Mouse (Mus musculus): ENCODE measurements around the gene Bhlhe40. TPM values are rescaled to one million over a fixed set of nuclear protein-coding genes. Genes with fewer than 3 reads are reported as not detected.

Bhlhe40 gene
- polyA plus RNA-seq, 1 experiment from 2014 or later, result 3.0 TPM

DNA sequence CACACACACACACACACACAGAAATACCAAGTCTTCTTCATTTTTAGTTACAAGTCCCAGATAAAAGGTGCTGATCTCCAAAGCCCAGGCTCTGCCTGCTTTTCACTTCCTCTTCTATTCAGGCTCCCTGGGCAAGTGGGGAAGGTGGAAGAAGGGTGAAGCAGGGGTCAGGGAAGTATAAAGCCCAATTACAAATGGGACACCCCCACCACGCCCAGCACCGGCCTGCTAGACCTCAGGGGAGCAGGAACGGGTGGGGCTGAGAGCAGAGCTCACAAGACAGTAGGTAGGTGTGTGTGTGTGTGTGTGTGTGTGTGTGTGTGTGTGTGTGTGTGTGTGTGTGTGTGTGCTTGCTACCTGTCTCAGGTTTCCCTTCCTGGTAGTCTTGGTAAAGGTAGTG, 42.2 kb downstream of the Bhlhe40 start:
- 52% methylated on average over 3 of the region's 3 CpGs for WGBS
- no peak for ATAC-seq (ENCODE audit: low FRiP score)
- H3K27ac ChIP-seq (ENCODE audit: low read depth, low read length), result no peak overlapping the region
- H3K4me1 ChIP-seq (replicated peaks; ENCODE audit: control insufficient read depth, insufficient read depth, low read length), result peaks cover 9% of the 10 kb centered on the region
- H3K36me3 ChIP-seq (ENCODE audit: control insufficient read depth, insufficient read depth, low read length), result no peaks in the 10 kb centered on the region
- H3K27me3 ChIP-seq (ENCODE audit: control insufficient read depth, insufficient read depth, low read length), result no peaks in the 10 kb centered on the region
- no peak overlapping the region for H3K9ac ChIP-seq (ENCODE audit: low read depth, low read length)
- H3K4me3 ChIP-seq (ENCODE audit: low read depth, low read length), result no peak overlapping the region
- DNase-seq (ENCODE audit: low spot score), result no peak
- no peak overlapping the region for H3K4me2 ChIP-seq (replicated peaks; ENCODE audit: low read depth, low read length)
- H3K9me3 ChIP-seq (ENCODE audit: control insufficient read depth, low read length), result no peaks in the 10 kb centered on the region

DNA sequence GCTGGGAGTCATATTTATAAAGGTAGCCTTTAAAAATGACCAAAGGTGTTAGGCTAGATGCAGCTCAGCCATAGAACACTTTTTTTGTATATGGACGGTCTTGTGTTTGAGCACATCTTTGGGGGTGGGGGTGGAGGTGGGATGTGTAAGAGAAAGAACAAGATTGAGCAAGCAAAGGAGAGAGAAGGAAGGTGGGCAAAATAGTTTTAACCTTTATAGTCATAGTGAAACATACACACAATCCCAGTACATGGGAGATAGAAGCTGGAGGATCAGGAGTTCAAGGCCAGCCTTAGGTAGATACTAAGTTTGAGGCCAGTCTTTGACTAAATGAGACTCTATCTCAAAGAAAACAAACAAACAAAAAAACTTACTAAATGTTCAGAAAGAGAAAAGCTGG, 42.7 kb downstream of the Bhlhe40 start:
- no peak overlapping the region for H3K4me3 ChIP-seq (ENCODE audit: low read depth, low read length)
- WGBS, result 90% methylated on average over 1 of the region's 1 CpGs
- no peak overlapping the region for H3K9ac ChIP-seq (ENCODE audit: low read depth, low read length)
- H3K27ac ChIP-seq (ENCODE audit: low read depth, low read length), result no peak overlapping the region
- H3K4me1 ChIP-seq (replicated peaks; ENCODE audit: control insufficient read depth, insufficient read depth, low read length), result peaks cover 9% of the 10 kb centered on the region
- no peak for ATAC-seq (ENCODE audit: low FRiP score)
- no peak overlapping the region for H3K4me2 ChIP-seq (replicated peaks; ENCODE audit: low read depth, low read length)
- H3K36me3 ChIP-seq (ENCODE audit: control insufficient read depth, insufficient read depth, low read length), result no peaks in the 10 kb centered on the region
- no peak for DNase-seq (ENCODE audit: low spot score)
- no peaks in the 10 kb centered on the region for H3K27me3 ChIP-seq (ENCODE audit: control insufficient read depth, insufficient read depth, low read length)
- H3K9me3 ChIP-seq (ENCODE audit: control insufficient read depth, low read length), result no peaks in the 10 kb centered on the region

DNA sequence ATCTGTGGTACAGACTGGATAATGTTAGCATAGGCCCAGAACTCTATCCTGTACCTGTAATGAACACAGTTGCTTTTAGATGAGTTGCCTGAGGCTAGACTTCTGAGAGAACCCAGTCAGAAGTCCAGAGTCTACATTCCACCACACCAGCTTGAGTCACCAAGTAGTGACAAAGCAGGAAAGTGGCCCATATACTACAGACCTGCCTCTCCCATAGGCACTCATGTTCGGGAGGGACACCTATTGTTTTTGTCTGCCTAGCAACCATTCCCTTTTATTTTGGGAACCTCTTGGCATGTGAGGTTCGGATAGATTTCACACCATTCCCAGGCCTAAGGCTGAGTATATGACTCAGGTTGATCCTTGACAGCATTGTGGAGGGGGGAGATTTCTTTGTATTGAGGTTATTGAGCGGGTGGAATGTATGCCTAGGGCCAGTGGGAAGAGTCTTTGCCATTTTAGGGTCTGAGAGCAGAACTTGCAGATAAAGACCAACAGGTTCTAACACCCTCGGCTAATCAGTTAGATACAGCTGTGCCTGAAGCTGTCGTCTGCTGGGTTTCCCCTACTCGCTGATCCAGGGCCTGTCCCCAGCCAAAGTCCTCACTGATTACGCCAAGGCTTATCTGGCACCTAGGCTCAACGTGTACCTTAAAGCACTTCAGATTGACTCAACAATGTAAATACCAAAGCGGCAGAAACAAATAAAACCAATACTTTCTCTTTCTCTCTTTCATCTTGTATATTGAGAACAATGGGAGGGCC, 44.1 kb downstream of the Bhlhe40 start:
- H3K4me2 ChIP-seq (replicated peaks; ENCODE audit: low read depth, low read length), result no peak overlapping the region
- ATAC-seq (ENCODE audit: low FRiP score) (no peak), DNase-seq (ENCODE audit: low spot score) (no peak)
- H3K9me3 ChIP-seq (ENCODE audit: control insufficient read depth, low read length), result no peaks in the 10 kb centered on the region
- no peaks in the 10 kb centered on the region for H3K36me3 ChIP-seq (ENCODE audit: control insufficient read depth, insufficient read depth, low read length)
- H3K27ac ChIP-seq (ENCODE audit: low read depth, low read length), result no peak overlapping the region
- WGBS, result 57% methylated on average over 9 of the region's 9 CpGs
- peaks cover 11% of the 10 kb centered on the region for H3K4me1 ChIP-seq (replicated peaks; ENCODE audit: control insufficient read depth, insufficient read depth, low read length)
- no peaks in the 10 kb centered on the region for H3K27me3 ChIP-seq (ENCODE audit: control insufficient read depth, insufficient read depth, low read length)
- H3K9ac ChIP-seq (ENCODE audit: low read depth, low read length), result no peak overlapping the region
- H3K4me3 ChIP-seq (ENCODE audit: low read depth, low read length), result no peak overlapping the region

DNA sequence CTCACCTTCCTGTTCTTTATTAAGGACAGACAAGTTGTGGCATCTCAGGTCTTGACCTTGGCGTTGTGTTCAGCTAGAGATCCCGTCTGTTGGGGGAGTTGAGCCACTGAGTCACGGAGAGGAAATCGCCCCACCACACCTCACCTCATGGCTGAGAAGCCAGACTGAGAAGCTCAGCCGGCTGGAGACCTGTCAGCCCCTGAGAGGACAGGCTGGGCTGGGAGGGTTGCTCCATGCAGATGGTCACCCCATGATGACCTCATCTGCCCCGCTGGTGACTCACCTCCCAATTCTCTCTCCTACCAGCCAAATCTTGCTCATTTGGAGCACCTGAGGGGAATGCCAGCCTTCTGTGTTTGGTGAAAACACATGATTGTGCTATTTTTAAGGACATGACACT, 45.5 kb downstream of the Bhlhe40 start:
- no peak overlapping the region for H3K9ac ChIP-seq (ENCODE audit: low read depth, low read length)
- 71% methylated on average over 6 of the region's 6 CpGs for WGBS
- no peaks in the 10 kb centered on the region for H3K9me3 ChIP-seq (ENCODE audit: control insufficient read depth, low read length)
- no peak for ATAC-seq (ENCODE audit: low FRiP score)
- DNase-seq (ENCODE audit: low spot score), result no peak
- no peak overlapping the region for H3K27ac ChIP-seq (ENCODE audit: low read depth, low read length)
- no peak overlapping the region for H3K4me2 ChIP-seq (replicated peaks; ENCODE audit: low read depth, low read length)
- H3K27me3 ChIP-seq (ENCODE audit: control insufficient read depth, insufficient read depth, low read length), result no peaks in the 10 kb centered on the region
- H3K36me3 ChIP-seq (ENCODE audit: control insufficient read depth, insufficient read depth, low read length), result no peaks in the 10 kb centered on the region
- peaks cover 2% of the 10 kb centered on the region; the same call in 1 of the 2 replicates for H3K4me1 ChIP-seq (replicated peaks; ENCODE audit: control insufficient read depth, insufficient read depth, low read length)
- no peak overlapping the region for H3K4me3 ChIP-seq (ENCODE audit: low read depth, low read length)

DNA sequence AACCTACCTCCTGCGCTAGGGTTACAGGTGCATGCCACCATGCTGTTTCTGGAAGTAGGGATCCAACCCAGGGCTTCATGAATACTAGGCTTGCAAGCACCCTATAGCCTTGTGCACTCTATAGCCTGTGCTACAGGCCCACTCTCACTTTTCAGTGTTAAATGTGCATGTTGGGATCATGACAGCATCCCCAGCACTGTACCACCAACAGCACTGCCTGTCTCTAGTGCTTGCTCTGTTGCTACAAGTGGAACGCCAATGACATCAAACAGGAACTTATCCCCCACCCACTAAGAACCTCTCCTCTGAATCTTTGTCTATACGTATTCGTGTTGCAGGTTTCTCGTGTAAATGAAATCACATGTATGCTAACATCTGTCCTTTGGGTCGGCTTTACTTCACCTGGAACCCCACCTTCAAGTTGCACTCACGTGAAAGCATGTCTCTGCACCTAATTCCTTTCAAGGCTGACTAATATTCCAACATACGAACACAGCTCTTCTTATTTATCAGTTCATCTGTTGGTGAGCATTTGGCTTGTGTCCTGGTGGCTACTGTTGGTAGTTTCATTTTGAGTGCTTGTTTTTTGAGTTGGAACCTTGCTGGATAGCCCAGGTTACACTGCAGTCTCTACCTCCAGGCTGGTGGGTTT, 46.7 kb downstream of the Bhlhe40 start:
- no peak for ATAC-seq (ENCODE audit: low FRiP score)

DNA sequence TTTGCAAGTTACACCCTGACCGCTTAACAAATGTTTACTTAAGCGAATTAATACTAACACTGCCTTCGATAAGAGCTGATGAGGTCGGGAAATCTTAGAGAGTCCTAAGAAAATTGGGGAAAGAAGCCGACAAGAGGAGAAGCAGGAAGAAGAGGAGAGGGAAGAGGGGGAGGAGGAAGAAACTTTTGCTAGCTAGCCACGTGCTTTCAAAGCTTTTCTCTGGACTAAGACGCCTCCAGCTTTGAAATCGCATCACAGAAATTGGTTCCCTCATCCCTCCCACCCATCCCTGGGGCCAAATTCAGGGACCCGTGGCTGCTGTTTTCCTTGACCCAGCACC, 48.7 kb downstream of the Bhlhe40 start:
- H3K27me3 ChIP-seq (ENCODE audit: control insufficient read depth, insufficient read depth, low read length), result no peaks in the 10 kb centered on the region
- peak overlapping the region; percentile 32; the same call in 1 of the 2 replicates for H3K9ac ChIP-seq (ENCODE audit: low read depth, low read length)
- no peak for DNase-seq (ENCODE audit: low spot score)
- peaks cover 2% of the 10 kb centered on the region; the same call in 1 of the 2 replicates for H3K4me1 ChIP-seq (replicated peaks; ENCODE audit: control insufficient read depth, insufficient read depth, low read length)
- peak overlapping the region; percentile 36 for H3K4me3 ChIP-seq (ENCODE audit: low read depth, low read length)
- no peak for ATAC-seq (ENCODE audit: low FRiP score)
- no peaks in the 10 kb centered on the region for H3K9me3 ChIP-seq (ENCODE audit: control insufficient read depth, low read length)
- H3K4me2 ChIP-seq (replicated peaks; ENCODE audit: low read depth, low read length), result peak overlapping the region; percentile 81
- WGBS, result 14% methylated on average over 9 of the region's 9 CpGs
- H3K36me3 ChIP-seq (ENCODE audit: control insufficient read depth, insufficient read depth, low read length), result no peaks in the 10 kb centered on the region
- H3K27ac ChIP-seq (ENCODE audit: low read depth, low read length), result no peak overlapping the region

More for the DNA sequence above, 46.7 kb downstream of the Bhlhe40 start:
- DNase-seq (ENCODE audit: low spot score), result no peak
- H3K4me3 ChIP-seq (ENCODE audit: low read depth, low read length), result no peak overlapping the region
- no peak overlapping the region for H3K9ac ChIP-seq (ENCODE audit: low read depth, low read length)
- 89% methylated on average over 8 of the region's 8 CpGs for WGBS
- H3K4me2 ChIP-seq (replicated peaks; ENCODE audit: low read depth, low read length), result no peak overlapping the region
- H3K4me1 ChIP-seq (replicated peaks; ENCODE audit: control insufficient read depth, insufficient read depth, low read length), result peaks cover 2% of the 10 kb centered on the region; the same call in 1 of the 2 replicates
- H3K27me3 ChIP-seq (ENCODE audit: control insufficient read depth, insufficient read depth, low read length), result no peaks in the 10 kb centered on the region
- H3K9me3 ChIP-seq (ENCODE audit: control insufficient read depth, low read length), result no peaks in the 10 kb centered on the region
- no peaks in the 10 kb centered on the region for H3K36me3 ChIP-seq (ENCODE audit: control insufficient read depth, insufficient read depth, low read length)
- H3K27ac ChIP-seq (ENCODE audit: low read depth, low read length), result no peak overlapping the region

DNA sequence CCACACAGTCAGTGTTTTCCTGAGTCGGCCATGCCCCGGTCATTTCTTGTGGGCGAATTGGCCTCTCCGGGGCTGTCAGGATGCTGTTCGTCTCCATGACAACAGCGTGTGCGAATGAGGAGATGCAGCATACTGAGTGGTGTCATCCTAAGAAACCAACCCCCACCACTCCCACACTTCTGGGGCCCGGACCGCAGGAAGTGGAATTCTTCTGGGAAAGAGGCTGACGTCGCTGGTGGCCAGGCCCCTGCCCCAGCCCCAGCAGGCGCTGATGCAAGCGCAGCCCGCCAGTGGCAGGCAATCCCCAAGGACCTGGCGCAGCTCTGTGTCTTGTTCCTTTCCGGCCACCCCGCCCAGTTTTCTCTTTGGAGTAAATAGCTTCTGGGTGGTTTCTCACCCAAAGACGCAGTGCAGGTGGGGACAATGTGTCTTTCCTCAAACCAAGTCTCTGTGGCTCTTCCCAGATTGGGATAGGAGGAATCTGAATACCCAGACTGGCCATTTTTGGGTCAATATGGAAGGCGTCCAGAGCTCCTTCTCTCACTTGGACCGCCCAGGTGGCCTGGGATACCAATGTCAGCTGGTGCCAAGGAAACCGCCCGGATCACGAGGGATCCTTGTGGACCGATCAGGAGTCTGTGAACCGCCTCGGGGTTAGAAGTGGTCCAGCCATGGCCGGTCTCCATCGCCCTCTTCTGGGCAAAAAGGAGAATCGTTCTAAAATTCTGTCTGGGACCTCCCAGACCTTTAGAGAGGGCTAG, 49.2 kb downstream of the Bhlhe40 start:
- no peaks in the 10 kb centered on the region for H3K36me3 ChIP-seq (ENCODE audit: control insufficient read depth, insufficient read depth, low read length)
- no peaks in the 10 kb centered on the region for H3K27me3 ChIP-seq (ENCODE audit: control insufficient read depth, insufficient read depth, low read length)
- peaks cover 2% of the 10 kb centered on the region; the same call in 1 of the 2 replicates for H3K4me1 ChIP-seq (replicated peaks; ENCODE audit: control insufficient read depth, insufficient read depth, low read length)
- DNase-seq (ENCODE audit: low spot score), result peak; percentile 87
- H3K27ac ChIP-seq (ENCODE audit: low read depth, low read length), result no peak overlapping the region
- under 1% methylated on average over 29 of the region's 29 CpGs for WGBS
- H3K4me2 ChIP-seq (replicated peaks; ENCODE audit: low read depth, low read length), result peak overlapping the region; percentile 81
- no peaks in the 10 kb centered on the region for H3K9me3 ChIP-seq (ENCODE audit: control insufficient read depth, low read length)
- H3K9ac ChIP-seq (ENCODE audit: low read depth, low read length), result peak overlapping the region; percentile 32
- peak overlapping the region; percentile 36 for H3K4me3 ChIP-seq (ENCODE audit: low read depth, low read length)
- ATAC-seq (ENCODE audit: low FRiP score), result peak; percentile 94

DNA sequence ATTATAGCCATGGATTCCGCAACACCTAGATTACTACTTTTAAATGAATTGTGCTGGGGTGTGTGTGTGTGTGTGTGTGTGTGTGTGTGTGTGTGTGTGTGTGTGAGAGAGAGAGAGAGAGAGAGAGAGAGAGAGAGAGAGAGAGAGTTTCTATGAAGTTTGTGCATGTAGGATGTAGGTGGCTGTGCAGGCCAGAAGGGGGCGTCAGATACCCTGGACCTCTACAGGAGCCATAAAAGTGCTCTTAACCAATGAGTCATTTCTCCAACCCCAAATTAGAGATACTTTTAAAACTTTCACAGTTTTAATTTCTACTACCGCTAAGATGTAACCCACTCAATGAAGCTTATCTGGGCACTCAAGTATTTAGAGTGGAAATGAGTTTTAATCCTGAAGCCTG, 50.2 kb downstream of the Bhlhe40 start:
- Histone ChIP-seq H3K4me1 (replicated peaks; ENCODE audit: control insufficient read depth, insufficient read depth, low read length) (peaks cover 2% of the 10 kb centered on the region; the same call in 1 of the 2 replicates), H3K4me3 (ENCODE audit: low read depth, low read length) (no peak overlapping the region), H3K9ac (ENCODE audit: low read depth, low read length) (no peak overlapping the region), H3K27me3 (ENCODE audit: control insufficient read depth, insufficient read depth, low read length) (no peaks in the 10 kb centered on the region), H3K27ac (ENCODE audit: low read depth, low read length) (no peak overlapping the region), H3K4me2 (replicated peaks; ENCODE audit: low read depth, low read length) (no peak overlapping the region), H3K36me3 (ENCODE audit: control insufficient read depth, insufficient read depth, low read length) (no peaks in the 10 kb centered on the region), H3K9me3 (ENCODE audit: control insufficient read depth, low read length) (no peaks in the 10 kb centered on the region)
- WGBS, result 70% methylated on average over 3 of the region's 3 CpGs
- no peak for ATAC-seq (ENCODE audit: low FRiP score)
- no peak for DNase-seq (ENCODE audit: low spot score)
